Mouse (Mus musculus) testis, postnatal 14 days (tissue): ENCODE measurements around the gene Gm11634.

Experiments
- DNase-seq: peaks from one replicate; pipeline ENCODE4 v3.0.0; 2021; ENCODE audit warnings: low spot score

The Gm11634 gene

DNA sequence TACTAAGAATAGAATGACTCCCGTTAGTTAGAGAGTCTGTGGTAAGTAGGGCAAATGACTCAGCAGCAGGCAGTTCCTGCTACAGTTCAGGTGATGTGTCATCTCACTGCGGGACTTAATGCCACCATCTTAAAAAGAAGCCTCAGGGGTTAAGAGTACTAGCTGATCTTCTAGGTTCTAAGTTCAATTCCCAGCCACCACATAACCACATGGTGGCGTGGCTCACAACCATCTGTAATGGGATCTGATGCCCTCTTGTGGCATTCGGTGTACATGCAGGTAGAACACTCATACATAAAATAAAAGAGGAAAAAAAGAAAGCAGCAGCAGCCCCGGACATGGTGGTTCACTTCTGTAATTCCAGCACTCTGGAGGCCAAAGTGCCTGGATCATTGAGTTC, 36.7 kb downstream of the Gm11634 start:
- DNase-seq = no peak

DNA sequence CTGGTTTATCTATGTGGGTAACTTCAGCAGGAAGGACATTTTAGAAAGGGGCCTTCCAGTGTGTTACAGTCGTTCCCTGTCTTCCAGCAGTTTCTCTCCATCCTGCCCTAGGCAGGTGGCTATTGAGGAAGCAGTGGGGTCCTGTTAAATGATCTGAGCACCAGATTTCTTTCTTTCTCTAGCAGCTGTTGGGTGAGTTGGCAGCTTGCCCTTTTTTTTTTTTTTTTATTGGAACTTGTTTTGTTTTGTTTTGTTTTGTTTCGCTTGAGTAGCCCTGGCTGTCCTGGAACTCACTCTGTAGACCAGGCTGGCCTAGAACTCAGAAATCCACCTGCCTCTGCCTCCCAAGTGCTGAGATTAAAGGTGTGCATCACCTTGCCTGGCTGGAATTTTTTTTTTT, 42.1 kb downstream of the Gm11634 start:
- DNase-seq = no peak

DNA sequence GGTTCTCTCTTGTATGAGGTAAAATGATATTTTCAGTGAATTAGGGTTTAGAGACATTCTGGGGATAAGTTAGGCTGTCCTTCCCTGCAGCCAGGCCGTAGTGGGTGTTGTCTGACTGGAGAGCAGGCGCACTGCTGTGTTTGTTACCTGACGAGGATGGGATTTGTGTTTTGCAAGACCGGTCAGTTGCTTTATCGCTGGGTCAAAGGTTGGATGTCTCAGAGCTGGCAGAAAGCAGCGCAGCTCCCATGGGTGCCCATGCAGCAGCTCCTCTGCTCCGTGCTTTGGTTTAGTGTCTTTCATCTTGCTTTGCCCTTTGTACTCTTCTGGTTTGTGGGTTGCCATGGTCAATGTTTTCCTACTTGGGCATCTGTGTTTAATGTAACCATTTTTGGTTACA, 42.5 kb downstream of the Gm11634 start:
- no peak for DNase-seq

DNA sequence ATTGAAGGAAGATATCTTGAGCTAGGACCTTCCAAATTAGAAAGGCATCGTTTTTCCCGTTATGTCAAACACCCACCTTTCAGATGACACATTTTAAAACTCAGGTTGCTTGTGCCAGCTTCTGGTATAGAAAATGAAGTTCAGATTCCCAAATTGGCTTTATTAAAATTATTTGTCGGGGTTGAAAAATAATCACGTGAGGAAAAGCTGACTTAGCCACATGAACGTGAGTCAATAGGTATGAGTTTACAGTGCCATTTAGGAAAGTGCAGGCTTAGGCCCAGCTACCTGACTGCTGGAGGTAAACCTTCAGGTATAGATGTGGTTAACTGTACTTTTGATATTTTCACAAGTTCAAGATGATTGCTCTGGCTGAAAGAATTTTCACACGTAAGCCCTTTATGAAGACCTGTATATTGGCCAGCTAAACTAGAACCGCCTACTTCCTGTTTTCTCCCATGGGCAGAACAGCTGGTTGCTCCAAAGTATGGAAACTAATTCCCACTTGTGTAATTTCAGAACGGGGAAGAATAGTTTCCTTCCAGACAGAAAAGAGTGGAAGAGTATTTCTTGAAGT, 45.6 kb downstream of the Gm11634 start:
- DNase-seq = no peak

DNA sequence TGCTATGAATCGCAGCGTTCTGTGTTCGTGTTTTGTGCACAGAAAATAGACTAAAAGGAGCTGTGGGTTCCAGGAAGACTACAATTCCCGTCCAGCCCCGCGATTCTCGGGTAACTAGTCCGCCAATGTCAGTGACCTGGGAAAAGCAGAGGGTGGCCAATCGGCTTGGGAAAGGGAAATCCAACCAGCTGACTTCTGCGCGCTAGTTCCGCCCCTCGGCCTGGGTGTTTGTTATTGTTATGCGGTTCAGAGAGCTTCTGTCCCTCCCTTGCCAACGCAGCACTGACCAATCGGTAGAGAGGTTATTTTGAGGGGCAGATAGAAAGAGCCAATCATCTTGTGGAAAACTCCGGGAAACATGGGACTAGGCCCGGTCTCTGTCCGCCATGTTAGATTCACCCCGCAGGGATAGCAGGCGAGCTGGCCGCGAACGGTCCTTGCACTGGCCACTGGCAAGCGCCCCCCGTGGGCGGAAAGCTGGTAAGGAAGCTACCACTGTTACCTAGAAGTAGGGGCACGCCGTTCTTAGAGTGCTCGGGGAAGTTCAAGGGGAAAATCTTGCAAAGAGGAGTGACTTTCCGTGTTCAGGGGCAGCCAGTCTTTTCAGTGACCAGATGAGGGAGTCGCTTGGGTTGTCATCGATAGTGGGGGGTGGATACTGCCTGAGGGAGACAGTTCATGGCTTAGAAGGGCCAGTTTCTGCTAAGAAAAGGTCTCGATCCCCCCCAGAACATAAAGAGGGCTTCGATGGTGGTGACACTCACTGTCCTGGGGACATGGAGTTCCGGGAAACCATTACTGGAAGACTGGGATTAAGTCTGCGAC, 46.4 kb downstream of the Gm11634 start:
- DNase-seq = peak; percentile 98

DNA sequence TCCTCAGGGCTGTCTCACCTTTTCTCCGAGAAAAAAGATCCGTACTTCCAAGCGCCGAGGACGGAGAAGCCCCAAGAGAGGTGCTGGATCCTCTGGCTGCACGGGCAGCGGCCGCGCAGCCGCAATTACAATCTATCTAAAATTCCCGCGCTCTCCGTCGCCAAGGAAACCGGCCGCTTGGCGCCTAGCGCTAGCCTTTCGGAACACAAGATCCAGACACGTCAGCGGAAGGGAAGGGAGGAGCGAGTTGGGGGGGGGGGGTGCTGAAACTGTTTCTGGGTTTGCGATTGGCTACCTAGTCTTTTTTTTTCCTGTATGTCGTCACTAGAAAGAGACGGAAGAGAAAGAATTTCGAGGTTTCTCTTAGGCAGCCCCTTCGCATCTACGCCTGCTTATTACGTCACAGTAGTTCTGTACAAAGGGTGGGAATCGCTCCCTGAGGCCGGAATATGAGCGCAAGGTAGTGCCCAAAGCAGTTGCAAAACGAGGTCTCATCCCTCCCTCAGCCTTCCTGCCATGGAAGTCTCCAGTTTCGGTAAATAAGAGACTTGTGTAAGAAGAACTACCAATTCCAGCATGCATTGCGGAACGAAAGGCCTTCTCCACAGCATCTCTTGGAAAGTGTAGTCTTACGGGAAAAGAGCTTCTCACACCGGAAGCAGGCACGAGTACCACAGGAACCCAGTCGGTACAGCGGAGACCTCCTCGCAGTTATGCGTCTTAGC, 47.1 kb downstream of the Gm11634 start, which contains the start of the genes Brca1 and Nbr1:
TSS of gene Brca1 (minus strand) at position 205 of the 725 bp plus-strand sequence.
TSS of gene Nbr1 (plus strand) at position 399 of the 725 bp plus-strand sequence.
- DNase-seq = peak; percentile 93

DNA sequence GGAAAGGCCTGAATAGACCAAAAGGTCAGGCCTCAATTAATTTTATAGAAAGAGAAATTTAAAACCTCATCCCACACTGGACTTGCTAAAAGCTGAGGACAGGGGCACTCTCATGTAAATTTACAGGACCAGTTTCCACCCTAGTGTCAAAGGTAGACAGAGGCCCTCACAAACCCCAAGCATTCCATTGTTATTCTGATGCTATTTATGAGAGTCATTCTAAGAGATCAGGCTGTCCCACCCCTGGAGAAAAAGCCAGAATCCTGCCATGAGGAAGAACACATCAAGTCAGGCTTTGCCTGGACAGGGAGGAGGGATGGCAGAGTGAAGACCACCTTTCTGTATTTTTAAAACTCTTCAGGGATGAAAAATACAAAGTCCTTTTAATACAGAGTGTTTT, 50.5 kb downstream of the Gm11634 start:
- DNase-seq = no peak

DNA sequence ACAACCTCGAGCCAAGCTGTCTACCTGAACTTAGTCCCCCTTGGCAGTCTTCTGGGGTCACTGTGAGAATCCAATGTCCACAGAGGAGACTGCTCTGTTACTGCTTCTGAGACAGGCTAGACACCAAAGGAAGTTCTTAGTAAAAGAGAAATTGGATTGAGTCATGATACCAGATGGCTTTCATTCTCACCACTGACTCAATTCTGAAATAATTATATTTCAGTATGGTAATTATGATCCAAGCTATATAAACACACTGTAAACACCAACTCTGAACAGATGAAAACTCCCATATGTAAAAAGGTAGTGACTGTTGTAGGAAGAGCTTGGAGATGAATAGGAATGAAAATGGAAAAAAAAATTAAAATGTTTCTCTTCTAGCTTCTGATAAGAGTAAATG, 54.9 kb downstream of the Gm11634 start:
- DNase-seq = no peak
